Mouse (Mus musculus): Measurements from ENCODE around the gene Fam213a. TPM values are rescaled to one million over a fixed set of nuclear protein-coding genes. Genes with fewer than 3 reads are reported as not detected.

The Fam213a gene
- polyA plus RNA-seq, 1 experiment from 2014 or later, result 85.2 TPM

DNA sequence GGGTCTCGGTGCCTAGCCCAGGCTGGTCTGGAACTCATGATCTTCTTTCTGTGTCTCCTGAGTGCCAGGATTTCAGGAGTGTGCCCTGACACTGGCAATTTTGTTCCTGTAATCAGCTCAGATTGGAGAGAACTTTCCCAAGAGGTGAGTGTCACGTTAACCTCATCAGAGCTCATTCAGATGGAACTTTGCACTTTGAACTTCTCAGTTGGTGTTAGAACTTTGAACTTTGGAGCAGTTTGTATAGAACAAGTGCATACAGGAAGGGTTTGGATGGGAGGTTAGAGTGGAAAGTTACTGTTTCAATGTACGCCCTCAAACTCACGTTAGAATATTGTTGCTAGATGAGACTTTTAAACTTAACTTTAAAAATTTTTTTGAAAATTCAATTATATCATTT is 15.7 kb upstream of the Fam213a start:
- Histone ChIP-seq H3K27me3 (replicated peaks; ENCODE audit: control insufficient read depth, insufficient read depth, low read length) (no peaks in the 10 kb centered on the region), H3K27ac (ENCODE audit: low read length) (no peak overlapping the region), H3K9ac (replicated peaks; ENCODE audit: low read depth, low read length) (no peak overlapping the region), H3K4me1 (replicated peaks; ENCODE audit: control insufficient read depth, insufficient read depth, low read length) (no peaks in the 10 kb centered on the region), H3K4me2 (ENCODE audit: low read length) (no peak overlapping the region), H3K4me3 (replicated peaks; ENCODE audit: low read length) (no peak overlapping the region), H3K36me3 (ENCODE audit: control insufficient read depth, insufficient read depth) (no peaks in the 10 kb centered on the region), H3K9me3 (ENCODE audit: control insufficient read depth, low read length) (no peaks in the 10 kb centered on the region)
- no peak for ATAC-seq
- 81% methylated on average over 4 of the region's 4 CpGs for WGBS

DNA sequence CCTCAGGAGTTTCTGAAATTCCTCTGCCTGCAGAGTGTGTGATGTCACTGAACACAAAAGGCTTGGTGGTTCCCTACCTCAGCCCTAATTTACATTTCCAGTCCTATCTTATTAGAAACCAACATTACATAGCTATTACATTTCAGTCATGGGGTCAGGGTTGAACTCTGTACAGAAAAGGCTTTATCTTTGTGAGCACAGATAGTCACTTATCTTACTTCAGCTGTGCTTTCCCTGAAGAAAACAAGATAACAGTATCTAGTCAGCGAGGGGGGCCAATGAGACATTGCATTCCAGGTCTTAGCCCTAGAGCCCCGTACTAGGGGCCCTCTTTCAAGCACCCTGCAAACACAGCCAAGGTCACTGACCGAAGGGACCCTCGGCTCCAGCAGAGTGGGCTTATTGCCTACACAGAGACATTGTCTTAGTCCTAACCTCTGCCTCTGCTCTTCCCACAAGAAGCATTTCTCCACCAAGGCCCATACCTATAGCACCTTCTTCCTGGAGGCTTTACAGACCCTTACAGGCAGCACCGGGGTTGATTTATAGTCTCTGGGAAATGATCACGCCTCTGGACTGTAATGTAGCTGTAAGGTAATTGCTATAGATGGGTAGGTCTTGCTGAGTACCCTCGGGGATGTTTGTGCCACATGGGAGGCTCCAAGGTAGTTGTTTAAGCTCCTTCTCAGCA is 12.2 kb upstream of the Fam213a start:
- 86% methylated on average over 7 of the region's 7 CpGs for WGBS
- no peak overlapping the region for H3K9ac ChIP-seq (replicated peaks; ENCODE audit: low read depth, low read length)
- no peak for ATAC-seq

DNA sequence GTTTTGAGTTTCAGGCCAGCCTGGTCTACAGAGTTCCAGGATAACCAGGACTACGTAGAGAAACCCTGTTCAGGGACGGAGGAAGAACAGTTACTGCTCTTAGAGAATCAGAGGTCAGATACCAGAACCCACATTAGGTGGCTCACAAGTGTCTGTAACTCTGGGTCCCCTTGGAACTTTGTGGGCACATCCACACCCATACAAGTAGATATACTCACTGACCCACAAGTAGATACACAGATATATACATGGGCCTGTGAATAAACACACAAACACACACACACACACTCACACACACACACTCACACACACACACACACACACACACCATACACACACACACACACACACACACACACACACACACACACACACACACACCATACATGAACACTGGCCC is 11.5 kb upstream of the Fam213a start:
- WGBS, result 80% methylated on average over 2 of the region's 2 CpGs
- Histone ChIP-seq H3K27ac (ENCODE audit: low read length) (no peak overlapping the region), H3K36me3 (ENCODE audit: control insufficient read depth, insufficient read depth) (no peaks in the 10 kb centered on the region), H3K9me3 (ENCODE audit: control insufficient read depth, low read length) (no peaks in the 10 kb centered on the region), H3K4me1 (replicated peaks; ENCODE audit: control insufficient read depth, insufficient read depth, low read length) (no peaks in the 10 kb centered on the region), H3K4me2 (ENCODE audit: low read length) (no peak overlapping the region), H3K4me3 (replicated peaks; ENCODE audit: low read length) (no peak overlapping the region), H3K9ac (replicated peaks; ENCODE audit: low read depth, low read length) (no peak overlapping the region), H3K27me3 (replicated peaks; ENCODE audit: control insufficient read depth, insufficient read depth, low read length) (no peaks in the 10 kb centered on the region)
- no peak for ATAC-seq

More for the DNA sequence above, 12.2 kb upstream of the Fam213a start:
- Histone ChIP-seq H3K4me1 (replicated peaks; ENCODE audit: control insufficient read depth, insufficient read depth, low read length) (no peaks in the 10 kb centered on the region), H3K36me3 (ENCODE audit: control insufficient read depth, insufficient read depth) (no peaks in the 10 kb centered on the region), H3K4me3 (replicated peaks; ENCODE audit: low read length) (no peak overlapping the region), H3K27me3 (replicated peaks; ENCODE audit: control insufficient read depth, insufficient read depth, low read length) (no peaks in the 10 kb centered on the region), H3K4me2 (ENCODE audit: low read length) (no peak overlapping the region), H3K9me3 (ENCODE audit: control insufficient read depth, low read length) (no peaks in the 10 kb centered on the region), H3K27ac (ENCODE audit: low read length) (no peak overlapping the region)

DNA sequence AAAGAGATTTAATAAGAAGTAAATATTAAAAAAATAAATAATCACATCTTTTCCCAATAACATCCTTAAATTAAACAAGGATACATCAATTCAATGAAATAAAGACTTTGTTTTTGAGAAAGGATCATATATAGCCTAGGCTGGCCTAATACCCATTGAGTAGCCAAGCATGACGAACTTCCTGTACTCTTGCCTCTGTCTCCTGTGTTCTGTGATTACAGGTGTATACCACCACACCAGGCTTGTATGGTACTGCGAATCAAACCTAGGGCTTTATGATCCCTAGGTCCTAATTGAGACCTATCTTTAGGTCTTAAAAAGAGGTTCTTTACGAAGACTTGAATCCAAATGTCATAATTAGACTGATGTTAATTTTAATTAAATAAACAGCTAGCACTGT is 7.7 kb upstream of the Fam213a start:
- Histone ChIP-seq H3K9me3 (ENCODE audit: control insufficient read depth, low read length) (no peaks in the 10 kb centered on the region), H3K4me3 (replicated peaks; ENCODE audit: low read length) (no peak overlapping the region), H3K27ac (ENCODE audit: low read length) (no peak overlapping the region), H3K36me3 (ENCODE audit: control insufficient read depth, insufficient read depth) (no peaks in the 10 kb centered on the region), H3K9ac (replicated peaks; ENCODE audit: low read depth, low read length) (no peak overlapping the region), H3K27me3 (replicated peaks; ENCODE audit: control insufficient read depth, insufficient read depth, low read length) (no peaks in the 10 kb centered on the region), H3K4me2 (ENCODE audit: low read length) (no peak overlapping the region), H3K4me1 (replicated peaks; ENCODE audit: control insufficient read depth, insufficient read depth, low read length) (no peaks in the 10 kb centered on the region)
- ATAC-seq, result no peak
- whole genome bisulfite sequencing, result 86% methylated on average over 3 of the region's 3 CpGs

DNA sequence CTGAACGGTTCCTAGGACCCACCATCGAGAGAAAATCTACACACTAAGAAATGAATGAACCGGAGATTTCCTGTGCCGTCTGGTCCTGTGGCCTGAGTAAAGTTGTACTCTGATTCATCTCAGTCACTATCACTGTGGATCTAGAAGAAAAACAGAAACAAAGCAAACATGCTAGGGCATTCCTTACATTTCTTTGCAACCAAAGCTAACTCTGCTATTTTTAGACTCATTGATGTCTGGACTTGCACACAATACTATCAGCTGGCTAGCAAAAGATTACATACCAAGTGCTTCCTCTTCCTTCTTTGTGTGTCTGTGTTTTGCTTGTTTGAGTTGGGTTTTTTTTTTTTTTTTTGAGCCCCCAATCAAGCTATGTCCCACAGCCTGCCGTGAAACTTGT is 3.9 kb upstream of the Fam213a start:
- Histone ChIP-seq H3K27me3 (replicated peaks; ENCODE audit: control insufficient read depth, insufficient read depth, low read length) (no peaks in the 10 kb centered on the region), H3K9me3 (ENCODE audit: control insufficient read depth, low read length) (no peaks in the 10 kb centered on the region), H3K4me1 (replicated peaks; ENCODE audit: control insufficient read depth, insufficient read depth, low read length) (peaks cover 10% of the 10 kb centered on the region), H3K4me2 (ENCODE audit: low read length) (no peak overlapping the region), H3K4me3 (replicated peaks; ENCODE audit: low read length) (no peak overlapping the region), H3K9ac (replicated peaks; ENCODE audit: low read depth, low read length) (no peak overlapping the region), H3K36me3 (ENCODE audit: control insufficient read depth, insufficient read depth) (no peaks in the 10 kb centered on the region), H3K27ac (ENCODE audit: low read length) (no peak overlapping the region)
- 89% methylated on average over 5 of the region's 5 CpGs for WGBS
- no peak for ATAC-seq

DNA sequence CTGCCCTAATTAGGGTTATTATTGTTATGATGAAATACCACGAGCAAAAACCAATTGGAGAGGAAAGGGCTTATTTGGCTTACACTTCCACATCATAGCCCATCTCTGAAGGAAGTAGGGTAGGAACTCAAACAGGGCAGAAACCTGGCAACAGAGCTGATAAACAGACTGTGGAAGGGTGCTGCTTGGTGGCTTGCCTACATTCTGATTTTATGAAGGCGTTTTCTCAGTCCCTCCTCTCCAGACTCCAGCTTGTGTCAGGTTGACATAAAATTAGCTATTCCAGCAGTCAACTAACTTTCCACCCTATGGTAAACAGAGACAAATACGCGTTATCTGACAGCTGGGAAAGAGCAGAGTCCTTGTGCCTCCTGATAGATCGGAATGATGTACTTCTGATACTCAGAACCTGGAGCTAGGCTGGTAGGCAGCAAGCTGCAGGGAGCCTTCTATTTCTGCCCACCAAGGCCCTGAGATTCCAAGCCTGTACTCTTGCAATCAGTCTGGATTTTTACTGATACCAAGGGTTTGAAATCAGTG is 1.2 kb upstream of the Fam213a start:
- Histone ChIP-seq H3K4me3 (replicated peaks; ENCODE audit: low read length) (no peak overlapping the region), H3K36me3 (ENCODE audit: control insufficient read depth, insufficient read depth) (no peaks in the 10 kb centered on the region), H3K4me2 (ENCODE audit: low read length) (no peak overlapping the region), H3K27ac (ENCODE audit: low read length) (no peak overlapping the region), H3K9ac (replicated peaks; ENCODE audit: low read depth, low read length) (no peak overlapping the region), H3K27me3 (replicated peaks; ENCODE audit: control insufficient read depth, insufficient read depth, low read length) (no peaks in the 10 kb centered on the region), H3K9me3 (ENCODE audit: control insufficient read depth, low read length) (no peaks in the 10 kb centered on the region), H3K4me1 (replicated peaks; ENCODE audit: control insufficient read depth, insufficient read depth, low read length) (peaks cover 10% of the 10 kb centered on the region)
- ATAC-seq, result no peak
- 71% methylated on average over 5 of the region's 5 CpGs for WGBS

DNA sequence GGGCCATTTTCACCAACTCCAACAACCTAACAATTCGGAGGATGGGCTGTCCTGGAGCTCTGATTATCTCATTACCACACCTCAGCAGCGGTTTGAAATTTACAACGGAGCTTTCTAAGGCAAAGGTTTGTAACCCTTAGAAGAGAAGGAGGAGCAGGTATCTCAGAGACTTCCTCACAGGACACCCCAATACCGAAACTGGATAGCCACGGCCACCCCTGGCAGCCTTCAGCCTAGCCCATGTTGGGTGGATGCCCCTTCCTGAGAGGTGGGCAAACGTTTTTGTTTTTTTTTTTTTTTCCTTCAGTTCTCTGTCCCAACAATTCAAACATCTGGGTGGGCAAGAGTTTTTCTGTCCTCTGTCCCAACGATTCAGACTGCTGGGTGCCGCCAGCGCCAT is 445 bp downstream of the Fam213a start:
- 12% methylated on average over 9 of the region's 9 CpGs for WGBS
- 0 out of 2 replicates have a peak overlapping the region, but pooled peaks have one; percentile 36 for H3K27ac ChIP-seq (ENCODE audit: low read length)
- peak; percentile 2 for ATAC-seq

DNA sequence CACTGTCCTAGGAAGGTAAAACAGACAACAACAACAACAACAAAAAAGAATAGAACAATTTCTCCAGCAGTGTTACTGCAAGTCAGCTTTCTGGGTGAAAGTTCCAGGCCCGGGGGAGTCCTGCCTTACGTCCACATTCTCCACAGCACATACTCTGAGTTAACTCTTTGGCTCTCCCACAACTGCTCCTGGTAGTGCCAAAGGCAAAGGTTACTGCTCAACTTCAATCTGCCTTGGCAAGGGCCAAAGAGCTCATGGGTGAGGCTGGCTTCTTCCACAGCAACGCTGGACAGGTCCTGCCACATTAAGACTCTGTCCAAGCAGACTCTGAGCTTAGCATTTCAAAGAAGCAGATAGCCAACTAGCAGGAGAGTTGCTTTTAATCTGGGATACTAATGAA is 1.7 kb downstream of the Fam213a start:
- H3K9ac ChIP-seq (replicated peaks; ENCODE audit: low read depth, low read length), result no peak overlapping the region

More for the DNA sequence above, 445 bp downstream of the Fam213a start:
- Histone ChIP-seq H3K4me2 (ENCODE audit: low read length) (peak overlapping the region; percentile 81), H3K9me3 (ENCODE audit: control insufficient read depth, low read length) (no peaks in the 10 kb centered on the region), H3K9ac (replicated peaks; ENCODE audit: low read depth, low read length) (peak overlapping the region; percentile 86), H3K4me1 (replicated peaks; ENCODE audit: control insufficient read depth, insufficient read depth, low read length) (peaks cover 10% of the 10 kb centered on the region), H3K4me3 (replicated peaks; ENCODE audit: low read length) (peak overlapping the region; percentile 67), H3K36me3 (ENCODE audit: control insufficient read depth, insufficient read depth) (no peaks in the 10 kb centered on the region), H3K27me3 (replicated peaks; ENCODE audit: control insufficient read depth, insufficient read depth, low read length) (no peaks in the 10 kb centered on the region)

DNA sequence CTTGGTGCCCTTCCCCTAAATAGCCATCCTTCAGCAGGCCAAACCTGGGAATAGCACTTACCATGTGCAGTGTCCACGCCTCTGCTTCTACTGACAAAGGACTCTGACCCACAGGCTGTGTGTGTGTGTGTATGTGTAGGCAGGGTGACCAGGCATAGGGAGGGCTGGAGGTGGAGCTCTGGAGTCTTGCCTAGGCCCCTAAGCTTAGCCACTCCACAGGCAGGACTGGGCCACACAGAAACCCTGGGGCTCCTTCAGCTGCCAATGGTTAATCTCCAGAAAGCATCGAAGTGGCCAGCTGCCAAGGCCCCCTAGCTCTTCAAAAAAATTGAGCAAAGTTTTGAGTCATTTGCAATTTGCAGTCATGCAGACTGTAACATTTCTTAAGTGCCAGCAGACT is 5.5 kb downstream of the Fam213a start:
- no peaks in the 10 kb centered on the region for H3K36me3 ChIP-seq (ENCODE audit: control insufficient read depth, insufficient read depth)
- H3K4me1 ChIP-seq (replicated peaks; ENCODE audit: control insufficient read depth, insufficient read depth, low read length), result peaks cover 12% of the 10 kb centered on the region
- 72% methylated on average over 2 of the region's 2 CpGs for WGBS
- no peaks in the 10 kb centered on the region for H3K27me3 ChIP-seq (replicated peaks; ENCODE audit: control insufficient read depth, insufficient read depth, low read length)
- 0 out of 2 replicates have a peak, but pooled peaks have one; percentile 27 for ATAC-seq
- H3K9ac ChIP-seq (replicated peaks; ENCODE audit: low read depth, low read length), result no peak overlapping the region
- no peaks in the 10 kb centered on the region for H3K9me3 ChIP-seq (ENCODE audit: control insufficient read depth, low read length)
- no peak overlapping the region for H3K27ac ChIP-seq (ENCODE audit: low read length)
- no peak overlapping the region for H3K4me3 ChIP-seq (replicated peaks; ENCODE audit: low read length)
- H3K4me2 ChIP-seq (ENCODE audit: low read length), result no peak overlapping the region

More for the DNA sequence above, 1.7 kb downstream of the Fam213a start:
- H3K36me3 ChIP-seq (ENCODE audit: control insufficient read depth, insufficient read depth), result no peaks in the 10 kb centered on the region
- H3K4me3 ChIP-seq (replicated peaks; ENCODE audit: low read length), result no peak overlapping the region
- ATAC-seq, result no peak
- no peak overlapping the region for H3K4me2 ChIP-seq (ENCODE audit: low read length)
- H3K9me3 ChIP-seq (ENCODE audit: control insufficient read depth, low read length), result no peaks in the 10 kb centered on the region
- 87% methylated on average over 3 of the region's 3 CpGs for WGBS
- peaks cover 10% of the 10 kb centered on the region for H3K4me1 ChIP-seq (replicated peaks; ENCODE audit: control insufficient read depth, insufficient read depth, low read length)
- no peak overlapping the region for H3K27ac ChIP-seq (ENCODE audit: low read length)
- H3K27me3 ChIP-seq (replicated peaks; ENCODE audit: control insufficient read depth, insufficient read depth, low read length), result no peaks in the 10 kb centered on the region

Measured in forebrain, embryonic 16.5 days (tissue).